ENCODE assay signal across 11 mouse cellular contexts in genomic region chr5:21933340-21934075, GRCm38 (mm10).
A peak's percentile ranks its signal among the peaks of the same experiment; 100 is the strongest.
DNase-seq lines count a peak whose midpoint lies in the region; ATAC-seq and TF ChIP-seq lines count a peak whose summit lies in the region.
"Had no signal": no experiment of that assay in that cellular context is flagged by ENCODE, and none has a peak within 500 bp of the region (broad histone marks: within the 10 kb centered on the region; RNA-seq: fewer than 3 reads in every experiment).

No protein-coding gene starts in this region.

- TF ChIP-seq CTCF in lung, postnatal 0 days (IDR thresholded peaks at IDR 0.05): peak; percentile 42; the same call in 1 of the 2 replicates
- TF ChIP-seq CTCF in brain, embryonic 14.5 days (IDR thresholded peaks at IDR 0.05; ENCODE audit: borderline replicate concordance, extremely low read depth, insufficient read depth, insufficient read length): peak; percentile 53; the same call in 1 of the 2 replicates

- no peak overlapping the region for H3K9ac ChIP-seq in lung, postnatal 0 days (replicated peaks; ENCODE audit: low read depth)
- no peak overlapping the region for H3K9ac ChIP-seq in neural tube, embryonic 14.5 days (replicated peaks; ENCODE audit: low read depth, low read length)
- H3K9ac ChIP-seq: embryonic facial prominence, embryonic 13.5 days had no signal

- no peaks in the 10 kb centered on the region for H3K4me1 ChIP-seq in lung, postnatal 0 days (ENCODE audit: insufficient read depth, low read depth, low read length)
- peaks cover 16% of the 10 kb centered on the region; the same call in 1 of the 2 replicates for H3K4me1 ChIP-seq in neural tube, embryonic 14.5 days (ENCODE audit: control insufficient read depth, insufficient read depth, low read length)
- H3K4me1 ChIP-seq: embryonic facial prominence, embryonic 13.5 days had no signal

- ATAC-seq in lung, postnatal 0 days: no peak
- peak; percentile 47; the same call in 1 of the 2 replicates for ATAC-seq in neural tube, embryonic 14.5 days (ENCODE audit: low read depth)

- H3K4me2 ChIP-seq in lung, postnatal 0 days (replicated peaks; ENCODE audit: low read depth, low read length): no peak overlapping the region
- no peak overlapping the region for H3K4me2 ChIP-seq in neural tube, embryonic 14.5 days (ENCODE audit: low read depth, low read length)
- H3K4me2 ChIP-seq: embryonic facial prominence, embryonic 13.5 days had no signal

- no peaks in the 10 kb centered on the region for H3K9me3 ChIP-seq in lung, postnatal 0 days (ENCODE audit: low read length)
- no peaks in the 10 kb centered on the region for H3K9me3 ChIP-seq in neural tube, embryonic 14.5 days (ENCODE audit: control insufficient read depth, low read length)
- H3K9me3 ChIP-seq: embryonic facial prominence, embryonic 13.5 days had no signal

- H3K36me3 ChIP-seq in lung, postnatal 0 days (ENCODE audit: insufficient read depth, low read length): no peaks in the 10 kb centered on the region
- no peaks in the 10 kb centered on the region for H3K36me3 ChIP-seq in neural tube, embryonic 14.5 days (ENCODE audit: control insufficient read depth, insufficient read depth, low read length)
- H3K36me3 ChIP-seq: embryonic facial prominence, embryonic 13.5 days had no signal

- no peaks in the 10 kb centered on the region for H3K27me3 ChIP-seq in lung, postnatal 0 days (replicated peaks; ENCODE audit: insufficient read depth, low read length)
- no peaks in the 10 kb centered on the region for H3K27me3 ChIP-seq in neural tube, embryonic 14.5 days (ENCODE audit: control insufficient read depth, insufficient read depth, low read length)
- H3K27me3 ChIP-seq: embryonic facial prominence, embryonic 13.5 days had no signal

- TF ChIP-seq POLR2A in brain, embryonic 14.5 days (IDR thresholded peaks at IDR 0.05; ENCODE audit: borderline replicate concordance, extremely low read depth, insufficient read depth, insufficient read length, poor library complexity, severe bottlenecking): no peak

- peak; percentile 9 for DNase-seq in heart, postnatal 4 days
- no peak for DNase-seq in heart, adult 9 months (ENCODE audit: low spot score in 2 of 2)
- DNase-seq in lung, postnatal 0 days (ENCODE audit: low spot score): no peak
- DNase-seq in lung, postnatal 25 days (ENCODE audit: low spot score): no peak
- peak; percentile 84 for DNase-seq in brain, embryonic 14.5 days (ENCODE audit: low read depth)
- DNase-seq in right cerebral cortex, postnatal 10 days (ENCODE audit: low spot score in 2 of 2): no peak
- DNase-seq in right cerebral cortex, postnatal 25 days: no peak
- DNase-seq: gastrocnemius, postnatal 36 days; thymus, adult 2 months had no signal

- H3K4me3 ChIP-seq in lung, postnatal 0 days (ENCODE audit: low read depth, low read length): no peak overlapping the region
- no peak overlapping the region for H3K4me3 ChIP-seq in neural tube, embryonic 14.5 days (ENCODE audit: low read depth, low read length)
- H3K4me3 ChIP-seq: embryonic facial prominence, embryonic 13.5 days had no signal

- no peak overlapping the region for H3K27ac ChIP-seq in lung, postnatal 0 days (ENCODE audit: low read length)
- H3K27ac ChIP-seq in neural tube, embryonic 14.5 days (ENCODE audit: low read depth, low read length): no peak overlapping the region
- H3K27ac ChIP-seq: embryonic facial prominence, embryonic 13.5 days had no signal

- TF ChIP-seq EP300 in lung, postnatal 0 days (IDR thresholded peaks at IDR 0.05): no peak

- WGBS in lung, postnatal 0 days: 66% methylated on average over 8 of the region's 8 CpGs
- WGBS in neural tube, embryonic 14.5 days: 78% methylated on average over 8 of the region's 8 CpGs

Comparison
In these comparisons a context has a peak if more than half of its experiments do, and no peak if none do; other contexts are left out.
1. DNase-seq: peak in heart, postnatal 4 days (single experiment) and brain, embryonic 14.5 days (single experiment); none in heart, adult 9 months (0 of 2), lung, postnatal 0 days (single experiment), lung, postnatal 25 days (single experiment), right cerebral cortex, postnatal 10 days (0 of 2) and right cerebral cortex, postnatal 25 days (single experiment).